ENCODE assay signal across 9 mouse cellular contexts in genomic region chr2:63184551-63185430, GRCm38 (mm10). TPM values are rescaled to one million over a fixed set of nuclear protein-coding genes. Genes with fewer than 3 reads are reported as not detected.
A peak's percentile ranks its signal among the peaks of the same experiment; 100 is the strongest.
DNase-seq lines count a peak whose midpoint lies in the region; ATAC-seq and TF ChIP-seq lines count a peak whose summit lies in the region.
"Had no signal": no experiment of that assay in that cellular context is flagged by ENCODE, and none has a peak within 500 bp of the region (broad histone marks: within the 10 kb centered on the region; RNA-seq: fewer than 3 reads in every experiment).

No protein-coding gene starts in this region.

- no peaks in the 10 kb centered on the region for H3K9me3 ChIP-seq in E14TG2a.4 (ENCODE audit: low read length)
- H3K9me3 ChIP-seq in midbrain, postnatal 0 days (ENCODE audit: low read length), result no peaks in the 10 kb centered on the region

- TF ChIP-seq POLR2A in brain, embryonic 14.5 days (IDR thresholded peaks at IDR 0.05; ENCODE audit: borderline replicate concordance, extremely low read depth, insufficient read depth, insufficient read length, poor library complexity, severe bottlenecking), result peak; percentile 13; the same call in 1 of the 2 replicates

- H3K27ac ChIP-seq in midbrain, postnatal 0 days (ENCODE audit: low read depth, low read length), result peak overlapping the region; percentile 87
- H3K27ac ChIP-seq in gastrocnemius, adult 2 months, result no peak overlapping the region

- peaks cover 21% of the 10 kb centered on the region for H3K27me3 ChIP-seq in E14TG2a.4 (ENCODE audit: insufficient read depth, low read length)
- no peaks in the 10 kb centered on the region for H3K27me3 ChIP-seq in midbrain, postnatal 0 days (ENCODE audit: insufficient read depth, low read length)

- H3K36me3 ChIP-seq in E14TG2a.4 (ENCODE audit: insufficient read depth, low read length), result no peaks in the 10 kb centered on the region
- H3K36me3 ChIP-seq in midbrain, postnatal 0 days (ENCODE audit: insufficient read depth, low read length), result no peaks in the 10 kb centered on the region

- H3K9ac ChIP-seq in midbrain, postnatal 0 days (replicated peaks; ENCODE audit: low read length, poor library complexity, severe bottlenecking), result peak overlapping the region; percentile 77

- H3K4me1 ChIP-seq in E14TG2a.4 (replicated peaks; ENCODE audit: low read depth, low read length), result peaks cover 20% of the 10 kb centered on the region
- no peaks in the 10 kb centered on the region for H3K4me1 ChIP-seq in midbrain, postnatal 0 days (ENCODE audit: insufficient read depth, low read length)

- no peak for TF ChIP-seq CTCF in E14TG2a.4 (conservative IDR thresholded peaks at IDR 0.05; ENCODE audit: low read length)
- TF ChIP-seq CTCF in brain, embryonic 14.5 days (IDR thresholded peaks at IDR 0.05; ENCODE audit: borderline replicate concordance, extremely low read depth, insufficient read depth, insufficient read length), result no peak
- no peak for TF ChIP-seq CTCF in midbrain, postnatal 0 days (IDR thresholded peaks at IDR 0.05)
- TF ChIP-seq CTCF in gastrocnemius, adult 2 months (IDR thresholded peaks at IDR 0.05), result no peak

- intact Hi-C loops in gastrocnemius, adult 2 months (cut with DNase I), result no loop called here

- WGBS in midbrain, postnatal 0 days, result 2% methylated on average over 15 of the region's 15 CpGs

- ATAC-seq in midbrain, postnatal 0 days (ENCODE audit: low FRiP score), result peak; percentile 88

- H3K4me2 ChIP-seq in midbrain, postnatal 0 days (ENCODE audit: low read depth, low read length, poor library complexity, severe bottlenecking), result peak overlapping the region; percentile 57

- DNase-seq in brain, embryonic 14.5 days (ENCODE audit: low read depth), result peak; percentile 81
- peak; percentile 25 to 35 for DNase-seq in frontal cortex, postnatal 14 days (ENCODE audit: low spot score in 2 of 2)
- DNase-seq in layer of hippocampus, postnatal 10 days (ENCODE audit: low spot score in 2 of 2), result peak; percentile 30 to 51
- DNase-seq in midbrain, postnatal 0 days (ENCODE audit: low spot score), result peak; percentile 51
- DNase-seq in gastrocnemius, adult 8-10 months (ENCODE audit: low spot score in 2 of 2), result no peak
- DNase-seq in adrenal gland, adult (ENCODE audit: inconsistent age in 2 of 2, low spot score in 1 of 2), result no peak
- no peak for DNase-seq in gastrocnemius, adult 2 months

- peak overlapping the region; percentile 73 for H3K4me3 ChIP-seq in E14TG2a.4 (replicated peaks; ENCODE audit: low read length)
- peak overlapping the region; percentile 66 for H3K4me3 ChIP-seq in midbrain, postnatal 0 days (ENCODE audit: low read depth, low read length)
- no peak overlapping the region for H3K4me3 ChIP-seq in gastrocnemius, adult 2 months
- H3K4me3 ChIP-seq: myocyte had no signal

RNA-seq across cellular contexts. Expression of gene Kcnh7, which starts 0.7 kb away (rescaled TPM):
- polyA plus RNA-seq in brain, embryonic 14.5 days (2012; rRNA removed), result 5.9 and 7.5 TPM in 2 replicates
- 10 to 100 TPM; 31.4 to 41.1 TPM for total RNA-seq in layer of hippocampus, postnatal 10 days (2021)
- total RNA-seq in midbrain, postnatal 0 days (2014; rRNA removed), result 10.5 and 17.8 TPM in 2 replicates
- 6.5 and 8.6 TPM in 2 replicates for polyA plus RNA-seq in midbrain, postnatal 0 days (2015; fragmentation: Nextera tagmentation; extraction: Ambion mirVana)
- under 1 TPM; 0.13 to 0.48 (median 0.21) TPM for total RNA-seq in gastrocnemius, adult 8-10 months (2022)
- under 1 TPM; 0.11 to 0.15 TPM for total RNA-seq in gastrocnemius, adult 2 months (2021)

Comparison
In these comparisons a context has a peak if more than half of its experiments do, and no peak if none do; other contexts are left out.
1. DNase-seq: peak in brain, embryonic 14.5 days (single experiment), frontal cortex, postnatal 14 days (2 of 2), layer of hippocampus, postnatal 10 days (2 of 2) and midbrain, postnatal 0 days (single experiment); none in gastrocnemius, adult 8-10 months (0 of 2), adrenal gland, adult (0 of 2) and gastrocnemius, adult 2 months (single experiment).